Mouse (Mus musculus) forebrain, embryonic 13.5 days (tissue): ENCODE data around the gene Plekhn1. TPM values are rescaled to one million over a fixed set of nuclear protein-coding genes. Genes with fewer than 3 reads are reported as not detected.
A peak's percentile ranks its signal among the peaks of the same experiment; 100 is the strongest.

ENCODE experiments used
- ATAC-seq: fragments of 200-750 bp; cut with Nextera tagmentation; 2 replicates; pipeline ENCODE4 v1.8.0; 2017
- H3K27ac ChIP-seq: fragments of 300-500 bp; sonication (generic); 2 replicates; pipeline ENCODE4 v1.5.1; 2015; ENCODE audit warnings: inconsistent platforms, mild to moderate bottlenecking, moderate library complexity
- H3K27me3 ChIP-seq: fragments of 300-500 bp; sonication (generic); 2 replicates; pipeline ENCODE4 v1.6.1; 2015; ENCODE audit warnings: mild to moderate bottlenecking, inconsistent platforms
- H3K36me3 ChIP-seq: fragments of 300-500 bp; sonication (generic); 2 replicates; pipeline ENCODE4 v1.6.1; 2015; ENCODE audit warnings: mild to moderate bottlenecking, inconsistent platforms; ENCODE audit not compliant: poor library complexity, severe bottlenecking
- H3K4me1 ChIP-seq: fragments of 300-500 bp; sonication (generic); 2 replicates; pipeline ENCODE4 v1.6.1; 2015; ENCODE audit warnings: inconsistent platforms
- H3K4me2 ChIP-seq: fragments of 300-500 bp; sonication (generic); 2 replicates; pipeline ENCODE4 v1.6.1; 2015; ENCODE audit warnings: inconsistent platforms, mild to moderate bottlenecking, moderate library complexity
- H3K4me3 ChIP-seq: fragments of 300-500 bp; sonication (generic); 2 replicates; pipeline ENCODE4 v1.5.1; 2015; ENCODE audit warnings: mild to moderate bottlenecking, inconsistent platforms
- H3K9ac ChIP-seq: fragments of 300-500 bp; sonication (generic); 2 replicates; pipeline ENCODE4 v1.6.1; 2015; ENCODE audit warnings: mild to moderate bottlenecking, inconsistent platforms
- H3K9me3 ChIP-seq: fragments of 300-500 bp; sonication (generic); replicated peaks from 2 replicates; pipeline ENCODE4 v1.6.1; 2016; ENCODE audit warnings: inconsistent platforms
- WGBS: fragments of 180-500 bp; shearing (Covaris S2); methylation state at CpG from one replicate; pipeline ENCODE4 v1.1.7; 2015; 5-methylcytosine and 5-hydroxymethylcytosine counted together
- polyA plus RNA-seq: library from polyadenylated mRNA; unstranded; fragments of >200 nt; fragmentation: Nextera tagmentation; extraction: Ambion mirVana; gene quantifications from 2 replicates; pipeline ENCODE4 v1.2.1, GENCODE M21; 2015

The Plekhn1 gene
- polyA plus RNA-seq, 1 experiment from 2014 or later: 22.4 TPM

DNA sequence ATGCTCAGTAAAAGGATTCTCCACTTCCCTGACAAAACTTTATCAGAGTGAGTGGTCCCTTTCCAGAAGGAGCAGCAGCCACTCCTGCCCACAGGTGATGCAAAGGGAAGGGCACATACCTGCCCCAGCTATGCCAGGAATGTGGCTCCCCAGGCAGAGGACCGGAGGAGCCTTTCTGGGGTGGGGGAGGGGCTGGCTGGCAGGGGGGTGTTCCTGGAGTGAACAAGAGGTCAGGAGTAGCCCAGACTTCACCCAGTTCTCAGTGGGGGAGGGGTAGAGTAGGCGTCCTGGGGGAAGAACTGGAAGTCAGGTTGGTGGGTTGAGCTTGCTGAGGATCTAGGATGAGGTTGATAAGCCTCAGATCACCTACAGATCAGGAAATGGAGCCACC is 41.5 kb downstream of the Plekhn1 start:
- H3K4me2 ChIP-seq: 0 out of 2 replicates have a peak overlapping the region, but pooled peaks have one; percentile 8
- H3K4me3 ChIP-seq: no peak overlapping the region
- H3K4me1 ChIP-seq: peaks cover 84% of the 10 kb centered on the region
- H3K27ac ChIP-seq: peak overlapping the region; percentile 36; the same call in 1 of the 2 replicates
- no peak for ATAC-seq
- peaks cover 56% of the 10 kb centered on the region for H3K36me3 ChIP-seq
- H3K27me3 ChIP-seq: no peaks in the 10 kb centered on the region
- 24% methylated on average over 2 of the region's 2 CpGs for WGBS
- no peak overlapping the region for H3K9ac ChIP-seq
- no peaks in the 10 kb centered on the region for H3K9me3 ChIP-seq

DNA sequence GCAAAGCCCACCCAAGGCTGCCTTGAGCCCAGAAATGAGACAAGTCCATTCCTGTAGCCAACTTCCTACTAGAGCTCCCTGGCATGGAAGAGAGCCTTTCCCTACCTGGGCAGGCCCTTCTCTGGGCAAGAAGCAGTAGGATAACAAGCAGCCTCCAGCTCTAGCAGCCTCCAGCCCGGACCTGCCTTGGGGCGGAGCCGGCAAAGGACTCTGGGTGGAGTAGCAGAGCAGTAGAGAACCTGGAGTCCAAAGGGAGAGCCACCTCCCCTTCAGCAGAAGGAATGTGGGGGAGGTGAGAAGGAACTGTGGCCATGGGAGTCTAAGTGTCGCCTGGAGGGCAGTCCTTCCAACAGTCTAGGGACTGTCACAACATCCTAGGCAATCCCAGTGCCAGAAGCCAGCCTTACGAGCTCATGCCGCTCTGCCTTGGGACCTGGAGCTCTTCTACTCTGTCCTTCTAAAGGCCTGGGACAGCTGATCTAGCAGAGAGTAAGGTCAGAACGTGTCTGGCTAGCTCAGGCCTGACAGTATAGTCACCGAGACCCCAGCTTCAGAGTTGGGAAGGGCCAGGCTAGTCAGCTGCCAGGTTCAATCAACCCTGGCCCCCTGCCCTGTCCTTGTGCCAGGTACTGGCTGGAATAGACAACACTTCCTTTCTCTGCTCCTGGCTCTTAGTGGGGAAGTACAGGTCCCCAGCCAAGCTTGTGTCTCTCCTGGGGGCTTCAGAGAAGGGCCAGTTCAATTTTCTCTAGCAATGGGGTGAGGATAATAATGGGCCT is 42.0 kb downstream of the Plekhn1 start:
- peaks cover 90% of the 10 kb centered on the region for H3K4me1 ChIP-seq
- ATAC-seq: no peak
- H3K9me3 ChIP-seq: no peaks in the 10 kb centered on the region
- no peaks in the 10 kb centered on the region for H3K27me3 ChIP-seq
- no peak overlapping the region for H3K4me2 ChIP-seq
- WGBS: 60% methylated on average over 8 of the region's 8 CpGs
- H3K27ac ChIP-seq: peak overlapping the region; percentile 36; the same call in 1 of the 2 replicates
- H3K9ac ChIP-seq: peak overlapping the region; percentile 40; the same call in 1 of the 2 replicates
- H3K36me3 ChIP-seq: peaks cover 56% of the 10 kb centered on the region
- no peak overlapping the region for H3K4me3 ChIP-seq

DNA sequence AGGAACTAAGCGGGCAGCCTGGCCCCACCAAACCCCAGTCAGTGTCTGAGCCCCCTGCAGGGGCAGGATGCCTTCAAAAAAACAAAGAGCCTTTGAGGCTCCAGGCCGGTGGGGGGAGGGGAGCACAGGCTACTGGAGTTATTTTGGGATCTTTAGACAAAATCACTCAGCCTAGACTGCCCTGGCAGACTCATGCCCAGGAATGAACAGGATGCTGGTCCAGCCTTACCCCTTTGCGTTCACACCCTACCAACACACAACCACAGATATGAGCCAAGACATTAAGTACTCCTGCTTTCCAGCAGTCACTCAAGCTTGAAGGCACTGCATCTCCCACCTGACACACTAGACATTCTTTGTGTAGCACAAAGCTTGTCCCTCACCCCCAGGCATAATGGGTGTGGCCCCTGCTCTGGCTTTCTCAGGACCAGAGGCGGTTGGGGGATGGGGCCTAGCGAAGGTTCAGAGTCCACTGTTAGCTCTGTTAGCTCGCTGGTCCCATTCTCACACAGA is 45.8 kb downstream of the Plekhn1 start:
- H3K27ac ChIP-seq: peak overlapping the region; percentile 94
- H3K4me3 ChIP-seq: 0 out of 2 replicates have a peak overlapping the region, but pooled peaks have one; percentile 13
- peak overlapping the region; percentile 58 for H3K9ac ChIP-seq
- H3K4me1 ChIP-seq: peaks cover 100% of the 10 kb centered on the region
- peak overlapping the region; percentile 43 for H3K4me2 ChIP-seq
- no peaks in the 10 kb centered on the region for H3K27me3 ChIP-seq
- 4% methylated on average over 6 of the region's 6 CpGs for WGBS
- no peaks in the 10 kb centered on the region for H3K9me3 ChIP-seq
- peaks cover 44% of the 10 kb centered on the region for H3K36me3 ChIP-seq
- peak; percentile 32 for ATAC-seq

DNA sequence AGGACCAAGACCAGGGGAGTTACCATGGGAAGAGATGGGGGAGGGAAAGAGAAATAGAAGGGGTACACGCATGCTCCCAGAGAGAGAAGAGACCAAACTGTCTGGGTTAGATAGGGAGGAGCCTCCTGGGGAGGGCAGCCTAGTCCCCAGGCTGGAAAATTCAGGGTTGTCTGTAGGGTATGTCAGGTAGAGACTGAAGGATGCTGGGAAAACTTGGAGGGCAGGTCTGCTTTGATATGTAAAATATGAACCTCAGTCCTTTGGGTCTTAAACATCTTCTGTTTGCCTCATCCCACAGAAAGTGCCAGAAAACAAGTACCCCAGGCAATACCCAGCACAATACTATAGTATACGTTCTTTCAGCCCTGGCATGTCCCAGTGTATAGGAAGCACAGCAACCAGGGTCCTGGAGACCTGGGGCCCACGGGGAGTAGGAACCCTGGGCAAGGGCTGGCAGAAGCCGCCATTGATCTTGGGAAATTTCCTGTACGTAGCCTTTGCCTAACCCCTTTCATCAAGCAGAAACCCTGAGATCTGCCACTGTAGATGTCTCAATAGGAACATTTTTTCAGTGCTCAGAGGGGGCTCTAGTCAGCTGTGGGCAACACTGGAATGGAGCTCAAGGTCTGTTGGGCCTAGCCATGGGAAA is 46.4 kb downstream of the Plekhn1 start:
- Histone ChIP-seq H3K27me3 (no peaks in the 10 kb centered on the region), H3K4me1 (peaks cover 100% of the 10 kb centered on the region), H3K4me2 (peak overlapping the region; percentile 80), H3K27ac (peak overlapping the region; percentile 94), H3K9me3 (no peaks in the 10 kb centered on the region), H3K9ac (peak overlapping the region; percentile 58), H3K36me3 (peaks cover 42% of the 10 kb centered on the region), H3K4me3 (no peak overlapping the region)
- no peak for ATAC-seq
- 29% methylated on average over 5 of the region's 5 CpGs for WGBS

DNA sequence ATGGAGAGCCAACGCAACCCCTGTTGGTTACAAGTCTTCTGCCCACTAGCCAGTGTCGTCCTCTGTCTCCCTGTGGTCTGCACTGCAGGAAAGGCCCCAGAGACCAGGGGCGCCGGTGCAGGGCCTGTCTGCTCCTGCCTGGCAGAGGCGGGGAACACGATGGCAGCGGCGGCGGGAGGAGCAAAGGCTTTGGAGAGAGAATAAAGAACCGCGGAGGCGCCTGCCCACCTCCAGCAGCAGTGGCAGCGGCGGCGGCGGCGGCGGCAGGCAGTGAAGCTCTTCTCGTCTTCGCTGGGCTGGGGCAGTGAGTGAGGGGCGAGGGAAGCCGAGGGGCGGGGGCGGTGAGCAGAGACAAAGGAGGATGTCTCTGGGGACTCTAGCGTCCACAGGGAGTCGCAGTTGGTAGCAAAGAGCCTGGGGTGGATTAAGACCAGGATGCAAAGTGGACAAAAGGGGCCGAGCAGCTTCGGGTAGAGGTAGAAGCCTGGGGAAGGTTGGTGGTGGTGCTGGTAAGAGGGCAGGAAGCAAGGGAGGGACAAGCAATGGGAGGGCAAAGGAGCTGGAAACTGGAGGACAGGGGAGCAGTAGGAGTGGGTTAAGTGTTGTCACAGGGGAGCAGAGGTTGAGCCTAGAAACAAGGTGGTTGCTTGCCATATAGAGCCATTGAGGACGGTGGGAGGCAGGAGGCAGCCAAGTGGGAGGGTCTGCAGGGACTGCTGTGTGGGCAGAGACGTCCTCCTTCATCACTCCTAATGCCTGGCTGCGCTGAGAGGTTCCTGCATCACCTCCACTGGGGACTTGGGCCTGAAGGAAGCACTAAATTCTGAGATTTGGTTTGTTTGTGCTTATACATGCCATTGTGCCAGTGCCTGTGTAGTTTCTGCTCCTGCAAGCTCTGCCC is 48.5 kb downstream of the Plekhn1 start:
- Histone ChIP-seq H3K36me3 (peaks cover 38% of the 10 kb centered on the region), H3K27ac (peak overlapping the region; percentile 94), H3K9me3 (no peaks in the 10 kb centered on the region), H3K27me3 (no peaks in the 10 kb centered on the region), H3K4me2 (peak overlapping the region; percentile 80), H3K9ac (peak overlapping the region; percentile 85), H3K4me1 (peaks cover 100% of the 10 kb centered on the region), H3K4me3 (peak overlapping the region; percentile 53)
- WGBS: 2% methylated on average over 31 of the region's 31 CpGs
- peak; percentile 67 for ATAC-seq

DNA sequence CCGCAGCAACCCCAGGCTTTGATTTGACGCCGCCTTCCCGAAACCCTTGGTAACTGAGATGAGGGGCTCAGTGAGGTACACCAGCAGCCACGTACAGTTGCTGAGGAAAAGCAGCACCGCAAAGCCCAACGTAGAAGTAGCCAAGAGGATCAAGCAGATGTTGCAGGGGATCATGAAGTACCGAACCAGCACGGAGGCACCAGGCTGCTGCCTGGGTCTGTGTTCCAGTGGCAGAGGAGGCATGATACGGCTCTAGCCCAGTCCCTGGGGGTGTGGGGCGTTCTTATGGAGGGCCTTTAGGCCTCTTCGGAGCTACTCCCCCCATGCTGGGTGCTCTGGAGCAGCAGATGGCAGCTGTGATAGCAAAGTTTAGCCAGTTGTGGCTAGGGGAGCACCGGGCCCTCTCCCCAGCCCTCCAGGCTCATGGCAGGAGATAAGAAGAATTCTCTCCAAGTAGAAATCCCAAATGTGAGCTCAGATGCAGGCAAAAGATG is 49.2 kb downstream of the Plekhn1 start:
- no peaks in the 10 kb centered on the region for H3K9me3 ChIP-seq
- ATAC-seq: peak; percentile 33
- 51% methylated on average over 13 of the region's 13 CpGs for WGBS
- peak overlapping the region; percentile 80 for H3K4me2 ChIP-seq
- peaks cover 100% of the 10 kb centered on the region for H3K4me1 ChIP-seq
- H3K36me3 ChIP-seq: peaks cover 38% of the 10 kb centered on the region
- H3K4me3 ChIP-seq: peak overlapping the region; percentile 53
- H3K27ac ChIP-seq: peak overlapping the region; percentile 94
- peak overlapping the region; percentile 85 for H3K9ac ChIP-seq
- no peaks in the 10 kb centered on the region for H3K27me3 ChIP-seq

DNA sequence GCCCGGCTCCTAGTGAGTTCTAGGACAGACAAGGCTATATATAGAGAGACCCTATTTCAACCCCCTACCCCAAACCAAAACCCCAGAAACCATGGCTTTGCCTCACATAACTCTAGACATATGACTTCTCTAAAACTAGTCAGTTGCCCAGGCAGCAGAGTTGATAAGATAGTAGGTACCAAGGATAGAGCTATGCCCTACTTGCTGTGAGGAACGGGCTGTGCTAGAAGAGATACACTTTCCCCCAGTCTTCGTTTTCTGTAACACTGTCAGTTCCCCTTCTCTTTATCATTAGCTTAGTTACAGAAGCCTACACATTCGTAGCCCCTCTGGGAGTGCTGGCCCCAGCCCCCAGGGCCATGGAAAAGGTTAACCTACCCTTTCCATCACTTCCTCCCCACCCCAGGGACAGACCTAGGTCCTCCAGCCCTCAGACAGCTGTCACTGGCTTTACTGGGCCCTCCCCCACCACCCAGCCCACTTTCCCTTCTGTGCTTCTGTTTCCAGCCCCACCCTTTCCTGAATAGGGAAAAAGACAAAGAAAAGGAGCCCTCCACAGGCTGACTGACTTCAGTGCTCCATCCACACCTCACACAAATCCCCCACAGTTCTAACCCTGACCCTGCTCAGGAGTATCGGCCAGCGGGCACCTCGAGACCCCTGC is 50.2 kb downstream of the Plekhn1 start:
- no peak for ATAC-seq
- H3K36me3 ChIP-seq: peaks cover 42% of the 10 kb centered on the region
- H3K27me3 ChIP-seq: no peaks in the 10 kb centered on the region
- peak overlapping the region; percentile 94 for H3K27ac ChIP-seq
- H3K9ac ChIP-seq: peak overlapping the region; percentile 85
- no peaks in the 10 kb centered on the region for H3K9me3 ChIP-seq
- WGBS: 79% methylated on average over 7 of the region's 7 CpGs
- peak overlapping the region; percentile 53 for H3K4me3 ChIP-seq
- peak overlapping the region; percentile 80 for H3K4me2 ChIP-seq
- peaks cover 91% of the 10 kb centered on the region for H3K4me1 ChIP-seq

DNA sequence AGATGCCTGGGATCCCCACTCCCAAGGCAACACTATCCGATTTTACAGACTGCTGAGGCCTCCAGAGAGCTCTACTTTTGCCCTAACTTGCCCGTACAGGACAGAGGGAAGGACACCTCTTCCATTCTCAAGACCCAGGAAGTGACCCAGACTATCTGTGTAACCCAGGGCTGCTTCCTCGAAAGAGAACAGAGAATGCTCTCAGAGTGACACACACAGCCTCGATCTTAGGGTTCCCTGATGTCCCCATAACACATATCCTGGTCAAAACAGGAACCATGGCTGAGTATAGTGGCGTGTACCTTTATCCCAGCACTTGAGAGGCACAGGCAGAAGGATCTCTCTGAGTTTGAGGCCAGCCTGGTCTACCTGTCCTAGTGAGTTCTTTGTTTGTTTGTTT is 50.9 kb downstream of the Plekhn1 start:
- Histone ChIP-seq H3K9ac (0 out of 2 replicates have a peak overlapping the region, but pooled peaks have one; percentile 40), H3K4me2 (peak overlapping the region; percentile 80), H3K36me3 (peaks cover 49% of the 10 kb centered on the region), H3K4me1 (peaks cover 85% of the 10 kb centered on the region), H3K27ac (0 out of 2 replicates have a peak overlapping the region, but pooled peaks have one; percentile 25), H3K27me3 (no peaks in the 10 kb centered on the region), H3K9me3 (no peaks in the 10 kb centered on the region), H3K4me3 (peak overlapping the region; percentile 53)
- 93% methylated on average over 5 of the region's 5 CpGs for WGBS
- no peak for ATAC-seq

DNA sequence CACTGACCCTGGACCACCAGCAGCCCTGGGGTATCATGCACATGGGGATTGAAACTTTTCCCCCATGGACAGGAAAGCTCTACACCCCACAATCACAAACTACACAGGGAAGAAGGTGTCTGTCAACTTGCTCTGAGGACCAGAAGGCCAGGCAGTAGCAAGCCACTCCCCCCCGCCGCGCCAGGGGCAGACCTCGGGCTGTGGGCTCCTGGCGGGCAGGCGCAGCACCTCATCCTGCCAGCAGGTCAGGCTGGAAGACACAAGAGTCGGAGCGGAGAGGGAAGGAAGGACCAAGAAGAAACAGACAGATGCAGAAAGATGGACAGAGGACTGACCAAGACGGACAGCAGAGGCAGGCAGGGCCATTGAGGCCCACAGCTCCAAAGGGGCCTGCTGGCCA is 57.0 kb downstream of the Plekhn1 start:
- Histone ChIP-seq H3K27ac (no peak overlapping the region), H3K4me2 (no peak overlapping the region), H3K9ac (no peak overlapping the region), H3K4me3 (no peak overlapping the region), H3K9me3 (no peaks in the 10 kb centered on the region), H3K27me3 (no peaks in the 10 kb centered on the region), H3K36me3 (peaks cover 98% of the 10 kb centered on the region), H3K4me1 (peaks cover 24% of the 10 kb centered on the region)
- 93% methylated on average over 9 of the region's 9 CpGs for WGBS
- no peak for ATAC-seq

DNA sequence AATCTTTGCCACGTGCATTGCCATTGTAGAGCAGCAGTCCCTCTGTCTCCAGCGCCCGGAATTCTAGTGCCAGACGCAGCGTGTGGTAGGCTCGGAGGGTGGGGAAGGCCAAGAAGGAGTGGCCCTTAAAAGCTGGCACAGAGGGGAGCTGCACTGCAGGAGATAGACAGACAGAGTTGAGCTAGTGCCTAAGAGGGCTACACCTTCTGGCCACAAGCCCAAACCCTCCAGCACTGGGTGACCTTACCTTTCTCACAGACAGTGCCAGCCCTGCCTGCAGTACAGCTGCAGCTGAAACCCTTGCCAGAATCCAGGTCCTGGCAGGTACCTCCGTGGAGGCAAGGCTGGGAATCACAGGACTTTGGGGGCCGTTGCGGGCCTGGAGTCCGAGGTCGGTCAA is 62.8 kb downstream of the Plekhn1 start:
- Histone ChIP-seq H3K4me1 (no peaks in the 10 kb centered on the region), H3K9me3 (no peaks in the 10 kb centered on the region), H3K4me3 (no peak overlapping the region), H3K4me2 (no peak overlapping the region), H3K9ac (no peak overlapping the region), H3K27ac (no peak overlapping the region), H3K27me3 (no peaks in the 10 kb centered on the region), H3K36me3 (peaks cover 100% of the 10 kb centered on the region)
- WGBS: 93% methylated on average over 11 of the region's 11 CpGs
- no peak for ATAC-seq
